Mouse (Mus musculus): Measurements from ENCODE around the gene Zfp346.
A peak's percentile ranks its signal among the peaks of the same experiment; 100 is the strongest.

Zfp346 gene

DNA sequence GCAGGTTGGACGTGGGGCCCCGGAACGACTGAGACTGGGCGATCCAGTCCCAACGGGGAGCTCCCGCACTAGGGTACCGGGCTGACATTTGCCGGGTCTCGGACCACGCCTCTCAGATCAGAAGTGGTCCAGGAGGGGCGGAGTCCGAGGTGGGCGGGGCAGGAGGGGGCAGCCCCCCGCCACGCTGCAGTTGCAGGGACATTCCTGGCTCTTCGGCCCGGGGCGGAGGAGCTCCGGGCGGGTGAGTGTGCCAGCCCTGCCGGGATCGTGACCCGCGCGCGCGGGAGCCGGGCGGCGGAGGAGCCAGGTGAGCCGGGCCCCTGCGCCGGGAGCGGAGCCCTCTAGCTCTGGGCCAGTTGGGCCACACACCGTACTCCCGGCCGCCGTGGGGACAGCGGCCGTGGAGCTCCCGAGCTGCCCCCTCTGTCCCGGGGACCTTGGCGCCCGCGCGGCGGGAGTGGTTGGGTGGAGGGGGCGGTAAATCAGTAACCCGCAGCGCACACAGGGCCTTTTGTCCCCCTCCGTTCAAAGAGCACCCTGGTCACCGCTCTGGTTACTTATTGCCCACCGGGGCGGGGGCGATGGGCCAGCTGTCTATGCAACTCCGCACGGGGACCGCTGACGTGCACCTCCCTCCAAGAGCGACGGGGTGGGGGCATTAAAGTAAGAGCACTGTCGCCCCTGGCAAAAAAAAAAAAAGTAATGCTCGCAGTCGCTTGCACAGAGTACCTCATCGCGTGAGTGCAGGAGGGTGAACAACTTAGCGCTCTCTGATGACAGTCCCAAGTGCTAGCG lies 47.7 kb downstream of the Zfp346 start, which contains the start of gene Fgfr4:
Gene Fgfr4 (plus strand): TSS at position 20 of the 795 bp plus-strand sequence.
- DNase-seq (ENCODE audit: low read depth, low spot score): no peak

DNA sequence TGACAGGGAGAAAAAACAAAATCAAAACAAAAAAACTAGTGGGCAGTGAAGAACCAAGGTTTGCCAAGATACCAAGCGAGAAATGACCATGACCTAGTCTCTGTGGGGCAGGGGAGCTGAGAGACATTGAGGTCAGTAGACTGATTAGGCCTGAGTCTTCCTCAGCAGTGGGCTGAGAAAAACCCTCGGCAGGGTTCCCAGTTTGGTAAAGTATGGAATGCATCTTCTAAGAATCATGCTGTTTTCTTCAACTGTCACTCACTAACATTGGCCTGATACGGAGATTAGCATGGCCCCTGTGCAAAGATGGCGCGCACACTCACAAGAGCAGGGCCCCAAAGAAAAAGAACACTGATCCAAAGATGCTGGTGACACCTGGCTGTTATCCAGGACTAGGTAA lies 48.8 kb downstream of the Zfp346 start:
- DNase-seq (ENCODE audit: low read depth, low spot score): no peak

DNA sequence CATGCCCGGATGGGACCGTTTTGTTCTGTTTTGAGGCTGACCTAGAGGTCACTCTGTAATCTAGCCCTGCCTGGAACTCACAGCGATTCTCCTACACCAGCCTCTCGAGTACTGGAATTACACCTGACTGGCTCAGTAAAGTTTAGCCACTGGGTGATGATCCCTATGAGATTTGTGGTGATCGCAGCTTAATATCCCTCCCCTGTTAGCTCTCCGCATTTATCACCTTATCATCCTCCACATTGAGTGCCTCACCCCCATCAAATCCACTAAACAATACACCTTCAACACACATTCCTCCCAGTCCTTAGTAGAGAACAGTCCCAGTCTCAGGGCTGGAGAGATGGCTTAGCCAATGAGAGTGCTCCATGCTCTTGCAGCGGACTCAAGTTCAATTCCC lies 57.3 kb downstream of the Zfp346 start:
- no peak for DNase-seq (ENCODE audit: low read depth, low spot score)

DNA sequence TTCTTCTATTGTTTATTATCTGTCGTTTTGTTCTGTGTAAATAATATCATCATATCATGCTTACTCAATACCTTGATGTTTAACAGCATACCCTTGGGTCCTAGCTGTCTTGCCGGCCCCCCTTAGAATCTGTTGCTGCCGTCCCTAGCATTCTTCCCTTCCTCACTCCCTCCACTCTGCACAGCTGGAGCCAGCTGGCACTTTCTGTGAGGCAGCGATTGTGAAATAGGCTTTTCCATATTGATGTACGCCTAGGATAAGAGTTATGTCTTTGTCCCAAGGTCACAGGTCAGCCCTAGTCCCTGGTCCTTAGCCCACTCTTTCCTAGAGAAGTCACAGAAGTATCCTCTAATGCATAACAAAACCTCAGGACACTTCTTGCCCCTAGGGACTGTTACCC lies 58.4 kb downstream of the Zfp346 start:
- no peak for DNase-seq (ENCODE audit: low read depth, low spot score)

DNA sequence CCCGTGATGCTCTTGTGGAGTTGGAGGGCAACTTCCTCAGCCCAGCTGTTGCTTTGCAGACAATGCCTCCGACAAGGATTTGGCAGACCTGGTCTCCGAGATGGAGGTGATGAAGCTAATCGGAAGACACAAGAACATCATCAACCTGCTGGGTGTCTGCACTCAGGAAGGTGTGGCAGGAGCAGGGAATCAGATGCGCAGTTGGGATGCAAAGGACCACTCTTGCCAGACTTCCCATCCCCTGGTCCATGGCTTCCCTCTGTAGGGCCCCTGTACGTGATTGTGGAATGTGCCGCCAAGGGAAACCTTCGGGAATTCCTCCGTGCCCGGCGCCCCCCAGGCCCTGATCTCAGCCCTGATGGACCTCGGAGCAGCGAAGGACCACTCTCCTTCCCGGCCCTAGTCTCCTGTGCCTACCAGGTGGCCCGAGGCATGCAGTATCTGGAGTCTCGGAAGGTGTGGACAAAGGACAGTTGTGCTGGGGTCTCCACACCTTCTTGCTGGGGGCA lies 60.8 kb downstream of the Zfp346 start:
- no peak for DNase-seq (ENCODE audit: low read depth, low spot score)

DNA sequence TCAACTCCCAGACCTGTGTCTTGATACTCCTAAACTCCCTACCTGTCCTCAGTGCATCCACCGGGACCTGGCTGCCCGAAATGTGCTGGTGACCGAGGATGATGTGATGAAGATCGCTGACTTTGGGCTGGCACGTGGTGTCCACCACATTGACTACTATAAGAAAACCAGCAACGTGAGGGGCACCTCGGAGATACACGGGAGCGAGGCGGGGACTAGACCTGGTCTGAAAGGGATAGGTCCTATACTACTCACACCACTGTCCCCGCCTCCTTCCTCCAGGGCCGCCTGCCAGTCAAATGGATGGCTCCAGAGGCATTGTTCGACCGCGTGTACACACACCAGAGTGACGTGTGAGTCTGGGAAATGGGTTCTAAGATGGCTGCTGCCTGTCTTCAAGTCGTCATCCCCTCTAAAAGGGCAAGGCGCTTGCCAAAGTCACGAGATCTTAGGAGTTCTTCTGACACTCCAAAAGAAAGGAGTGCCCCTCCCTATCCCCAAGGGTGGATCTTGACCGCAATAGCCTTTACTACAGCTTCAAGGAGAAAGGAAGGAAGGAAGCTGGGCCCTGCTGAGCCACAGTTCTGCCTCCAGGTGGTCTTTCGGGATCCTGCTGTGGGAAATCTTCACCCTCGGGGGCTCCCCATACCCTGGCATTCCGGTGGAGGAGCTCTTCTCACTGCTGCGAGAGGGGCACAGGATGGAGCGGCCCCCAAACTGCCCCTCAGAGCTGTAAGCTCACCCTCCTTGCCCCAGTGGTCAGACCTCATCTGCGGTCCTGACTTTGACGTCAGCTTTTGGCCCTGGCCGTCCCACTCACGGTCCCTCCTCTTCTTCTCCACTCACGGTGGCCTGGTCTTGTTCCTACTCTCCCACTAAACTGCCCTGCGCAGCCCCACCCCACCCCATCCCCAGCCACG lies 62.0 kb downstream of the Zfp346 start:
- no peak for DNase-seq (ENCODE audit: low read depth, low spot score)

DNA sequence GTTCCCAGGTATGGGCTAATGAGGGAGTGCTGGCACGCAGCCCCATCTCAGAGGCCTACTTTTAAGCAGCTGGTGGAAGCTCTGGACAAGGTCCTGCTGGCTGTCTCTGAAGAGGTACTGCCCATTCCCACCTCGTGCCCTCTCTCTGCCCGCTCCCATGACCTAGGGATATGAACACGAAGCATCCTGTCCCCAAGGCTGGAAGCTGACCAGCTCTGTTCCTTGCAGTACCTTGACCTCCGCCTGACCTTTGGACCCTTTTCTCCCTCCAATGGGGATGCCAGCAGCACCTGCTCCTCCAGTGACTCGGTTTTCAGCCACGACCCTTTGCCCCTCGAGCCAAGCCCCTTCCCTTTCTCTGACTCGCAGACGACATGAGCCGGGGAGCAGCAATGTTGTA lies 62.7 kb downstream of the Zfp346 start:
- DNase-seq (ENCODE audit: low read depth, low spot score): no peak

DNA sequence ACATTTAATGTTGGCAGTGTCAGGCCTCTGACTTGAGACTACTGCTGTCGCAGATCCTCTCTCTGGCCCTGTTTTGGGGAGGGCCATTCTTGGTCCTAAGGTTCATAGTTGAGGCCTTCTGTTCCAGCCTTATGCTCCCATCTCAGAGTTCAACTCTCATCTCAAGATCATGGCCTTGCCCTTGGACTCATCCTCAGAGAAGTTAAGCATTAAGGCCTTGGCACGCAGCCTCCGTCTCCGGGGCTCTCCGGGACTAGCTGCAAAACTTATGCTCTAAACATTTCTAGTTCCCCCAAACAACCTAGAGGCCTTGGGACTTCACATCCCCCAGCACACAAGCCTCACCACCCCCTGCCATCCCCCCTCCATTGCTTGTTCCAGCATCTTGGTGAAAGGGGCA lies 63.1 kb downstream of the Zfp346 start:
- no peak for DNase-seq (ENCODE audit: low read depth, low spot score)

DNA sequence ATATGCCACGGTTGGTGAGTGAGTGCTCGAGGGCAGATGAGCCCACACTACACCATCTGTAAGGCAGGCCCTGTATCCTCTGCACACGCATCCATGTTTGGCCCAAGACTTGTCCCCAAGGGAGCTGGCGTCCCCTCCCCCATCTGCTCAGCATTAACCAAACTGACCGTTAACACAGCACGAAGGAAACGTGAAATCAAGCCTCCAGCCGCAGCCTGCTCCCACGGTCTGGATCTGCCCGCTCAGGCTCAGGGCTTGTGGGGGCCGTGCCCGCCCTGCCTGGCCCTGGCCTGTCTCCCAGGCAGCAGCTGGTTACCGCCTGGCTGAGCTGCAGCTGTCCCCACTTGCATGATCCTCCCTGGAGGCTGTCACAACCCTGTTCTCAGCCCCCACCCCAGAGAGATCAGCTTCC lies 63.9 kb downstream of the Zfp346 start:
- DNase-seq (ENCODE audit: low read depth, low spot score): peak; percentile 61

DNA sequence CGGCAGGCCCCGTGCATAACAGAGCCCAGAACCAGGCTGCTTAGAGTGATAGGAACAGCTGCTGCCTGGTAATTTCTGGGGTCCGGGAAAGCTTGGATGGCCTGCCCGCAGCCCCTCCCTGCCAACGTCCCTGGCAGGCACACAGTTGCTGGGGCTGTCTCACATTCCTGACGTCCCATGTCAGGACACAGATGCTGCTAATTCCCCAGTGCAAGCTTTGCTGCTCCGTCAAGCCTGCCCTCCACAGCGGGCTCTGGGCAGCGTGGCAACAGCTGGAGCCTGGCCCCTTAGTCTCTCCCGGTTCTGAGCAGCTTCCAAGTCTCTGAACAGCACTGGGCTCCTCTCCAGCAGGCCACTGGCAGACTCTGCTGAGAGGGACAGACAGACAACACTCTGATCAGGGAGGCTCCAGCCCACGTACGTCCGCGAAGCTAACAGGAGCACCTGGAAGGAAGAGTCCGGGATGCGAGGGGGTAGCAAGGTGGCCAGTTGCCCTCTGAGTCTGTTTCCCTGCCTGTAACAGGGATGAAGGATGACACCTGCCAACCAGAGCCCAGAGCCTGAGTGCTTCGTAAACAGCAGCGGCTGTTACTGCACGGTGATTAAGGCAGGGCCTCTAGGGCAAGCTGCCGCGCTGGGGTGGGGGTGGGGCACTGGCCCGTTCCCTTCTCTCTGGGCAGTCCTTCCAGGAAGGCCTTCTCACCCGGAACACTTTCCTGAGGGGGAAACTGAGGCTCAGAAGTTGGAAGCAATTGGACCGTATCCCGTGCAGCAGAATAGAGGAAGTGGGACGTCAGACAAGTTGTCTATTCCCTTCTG lies 66.6 kb downstream of the Zfp346 start:
- DNase-seq (ENCODE audit: low read depth, low spot score): no peak

DNA sequence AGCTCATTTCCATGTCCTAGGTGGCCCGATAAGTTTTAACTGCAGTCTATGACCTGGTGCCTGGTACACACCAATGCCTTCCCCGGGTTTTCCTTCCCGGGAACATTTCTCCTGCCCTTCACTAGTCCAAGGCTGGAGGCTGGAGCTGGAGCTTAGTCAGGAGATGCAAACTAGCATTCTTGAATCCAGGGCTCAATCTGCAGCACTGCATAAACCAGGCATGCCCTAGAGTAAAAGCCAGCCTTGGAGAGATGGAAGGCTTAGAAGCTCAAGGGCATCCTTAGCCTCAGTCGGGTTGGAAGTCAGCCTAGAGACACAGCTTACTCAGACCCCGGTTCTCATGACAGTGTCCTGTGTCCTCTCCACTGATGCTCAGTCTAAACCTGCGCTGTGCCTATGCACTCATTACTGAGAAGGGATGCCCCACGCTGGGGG lies 67.2 kb downstream of the Zfp346 start:
- no peak for DNase-seq (ENCODE audit: low read depth, low spot score)

DNA sequence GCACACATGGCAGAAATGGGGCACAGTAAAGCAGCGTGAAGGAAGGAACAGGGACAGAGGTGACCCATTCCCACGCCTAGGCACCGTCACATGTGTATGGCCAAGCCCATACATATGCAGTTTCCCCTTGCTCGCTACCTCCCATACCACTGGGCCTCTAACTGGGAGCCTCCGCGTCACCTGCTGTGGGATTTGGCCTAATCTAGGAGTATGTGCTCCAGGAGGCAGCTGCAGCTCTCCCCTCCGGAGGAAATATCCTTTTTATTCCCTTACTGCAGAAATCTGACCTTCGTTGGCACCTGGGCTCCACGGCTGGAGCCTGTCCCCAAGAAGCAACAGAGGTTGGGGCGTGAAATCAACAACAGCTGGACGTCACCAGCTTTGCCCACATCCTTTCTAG lies 69.2 kb downstream of the Zfp346 start:
- DNase-seq (ENCODE audit: low read depth, low spot score): no peak

DNA sequence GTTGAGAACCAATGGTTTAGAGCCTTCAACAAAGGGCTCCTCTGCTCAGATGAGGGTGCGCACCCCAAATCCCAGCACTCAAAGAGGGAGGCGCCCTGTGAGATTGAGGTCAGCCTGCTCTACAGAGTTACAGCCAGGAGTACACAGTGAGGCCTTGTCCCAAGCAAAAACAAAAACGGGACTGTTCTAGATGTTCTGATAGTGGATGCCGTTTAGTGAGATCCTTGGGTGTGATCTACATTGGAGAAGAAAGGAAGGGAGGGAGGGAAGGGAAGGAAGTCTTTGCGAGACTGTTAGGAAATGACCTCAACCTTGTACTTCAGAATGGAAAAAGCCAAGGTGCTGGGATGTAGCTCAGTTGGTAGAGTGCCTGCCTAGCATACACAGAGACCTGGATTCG lies 71.2 kb downstream of the Zfp346 start:
- no peak for DNase-seq (ENCODE audit: low read depth, low spot score)

DNA sequence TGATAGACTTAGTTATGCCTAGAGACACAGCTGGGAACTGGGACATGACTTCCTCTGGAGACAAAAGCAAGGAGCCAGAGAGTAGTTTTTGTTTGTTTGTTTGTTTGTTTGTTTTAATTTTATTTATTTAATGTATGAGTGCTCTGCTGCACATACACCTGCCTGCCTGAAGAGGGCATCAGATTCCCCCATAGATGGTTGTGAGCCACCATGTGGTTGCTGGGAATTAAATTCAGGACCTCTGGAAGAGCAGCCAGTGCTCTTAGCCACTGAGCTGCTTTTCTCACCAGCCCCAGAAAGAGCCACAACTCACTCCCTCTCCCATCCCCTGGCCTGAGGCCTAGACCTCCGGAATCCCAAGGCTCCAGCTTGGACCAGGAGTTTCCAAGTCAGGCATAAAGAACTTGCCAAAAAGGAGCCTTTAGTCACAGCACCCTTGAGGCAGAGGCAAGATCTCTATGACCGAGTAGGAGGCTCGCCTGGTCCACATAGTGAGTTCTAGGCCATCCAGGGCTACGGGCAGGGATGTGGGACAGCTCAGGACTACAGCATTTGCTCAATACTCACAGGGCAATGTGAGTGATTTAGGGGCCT lies 72.9 kb downstream of the Zfp346 start:
- DNase-seq (ENCODE audit: low read depth, low spot score): no peak

DNA sequence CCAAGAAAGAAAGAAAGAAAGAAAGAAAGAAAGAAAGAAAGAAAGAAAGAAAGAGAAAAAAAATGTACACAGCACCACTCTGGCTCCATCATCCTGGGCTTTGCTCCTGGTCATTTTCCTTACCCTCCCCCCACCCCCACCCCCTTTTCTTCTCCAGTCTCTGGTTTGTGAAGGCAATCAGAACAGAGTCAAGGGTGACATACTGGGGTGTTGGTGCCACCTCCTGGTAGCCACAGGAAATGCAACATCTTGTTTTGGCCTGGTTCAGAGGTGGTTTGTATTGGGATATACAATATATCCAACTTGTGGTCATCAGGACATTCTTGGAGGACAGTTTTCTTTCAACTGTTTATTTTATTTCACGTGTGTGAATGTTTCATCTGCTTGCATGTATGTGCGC lies 73.4 kb downstream of the Zfp346 start:
- DNase-seq (ENCODE audit: low read depth, low spot score): peak; percentile 76

DNA sequence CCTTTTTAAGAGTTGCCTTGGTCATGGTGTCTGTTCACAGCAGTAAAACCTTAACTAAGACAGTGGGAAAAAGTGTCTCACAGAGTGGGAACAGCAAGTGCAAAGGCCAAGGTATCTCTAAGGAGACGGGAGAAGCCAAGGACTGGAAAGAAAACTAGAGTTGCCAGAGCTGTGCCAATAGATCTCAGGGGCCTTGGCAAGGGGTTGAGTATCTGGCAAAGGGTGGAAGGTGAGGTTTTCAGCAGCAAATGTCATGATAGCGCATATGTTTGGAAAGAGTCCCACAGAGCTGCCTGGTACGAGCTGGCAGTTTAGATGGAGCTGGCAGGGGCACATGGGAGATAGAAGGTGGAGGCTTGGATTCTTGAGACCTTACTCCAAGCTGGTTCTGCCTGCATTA lies 74.5 kb downstream of the Zfp346 start:
- DNase-seq (ENCODE audit: low read depth, low spot score): no peak

DNA sequence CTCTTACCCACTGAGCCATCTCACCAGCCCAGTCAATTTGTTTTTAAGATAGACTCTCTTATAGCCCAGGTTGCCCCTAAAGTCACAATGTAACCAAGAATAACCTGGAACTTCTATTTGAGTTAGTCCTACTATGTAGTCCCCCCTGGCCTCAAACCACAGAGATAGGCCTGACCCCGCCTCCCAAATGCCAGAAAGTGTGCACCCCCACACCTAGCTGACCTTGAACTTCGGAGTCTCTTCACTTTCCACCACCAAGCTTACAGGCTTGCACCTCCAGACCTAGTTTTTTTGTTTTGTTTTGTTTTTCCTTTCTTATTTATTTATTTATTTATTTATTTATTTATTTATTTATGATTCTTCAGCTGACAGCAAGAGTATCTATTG lies 76.7 kb downstream of the Zfp346 start:
- no peak for DNase-seq (ENCODE audit: low read depth, low spot score)

DNA sequence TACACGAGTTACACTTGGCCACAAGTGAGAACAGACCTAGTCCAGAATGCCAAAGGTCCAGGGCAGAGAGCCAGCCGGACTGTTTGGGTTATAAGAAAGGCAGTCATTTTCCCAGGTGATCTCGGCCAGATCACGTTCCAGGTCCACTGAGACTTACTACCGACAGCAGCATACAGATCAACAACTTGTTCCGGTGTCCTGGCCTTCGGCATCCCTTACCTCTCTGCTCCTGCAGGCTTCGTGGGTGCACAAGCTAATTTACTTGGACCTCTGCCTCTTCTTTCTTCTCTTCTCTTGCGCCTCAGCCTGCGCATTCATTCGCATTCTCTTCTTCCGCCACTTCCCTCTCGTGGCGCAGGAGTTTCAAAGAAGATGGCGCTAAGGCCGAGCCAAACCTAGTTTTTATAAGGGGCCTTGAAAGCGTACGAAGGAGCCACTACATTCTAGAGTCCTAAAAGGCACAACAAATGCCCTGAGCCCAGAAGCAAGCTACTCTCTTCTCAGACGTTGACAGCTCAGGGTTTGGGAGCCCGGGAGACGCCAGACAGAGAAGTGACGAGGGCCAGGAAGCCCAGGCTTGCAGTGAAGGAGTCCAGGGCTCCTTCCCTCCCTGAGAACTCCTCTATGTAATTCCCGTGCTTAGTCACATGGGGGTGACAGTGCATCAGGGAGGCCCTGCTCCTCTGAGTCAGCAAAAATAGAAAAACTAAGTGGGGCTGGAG lies 77.2 kb downstream of the Zfp346 start:
- peak; percentile 59 for DNase-seq (ENCODE audit: low read depth, low spot score)

DNA sequence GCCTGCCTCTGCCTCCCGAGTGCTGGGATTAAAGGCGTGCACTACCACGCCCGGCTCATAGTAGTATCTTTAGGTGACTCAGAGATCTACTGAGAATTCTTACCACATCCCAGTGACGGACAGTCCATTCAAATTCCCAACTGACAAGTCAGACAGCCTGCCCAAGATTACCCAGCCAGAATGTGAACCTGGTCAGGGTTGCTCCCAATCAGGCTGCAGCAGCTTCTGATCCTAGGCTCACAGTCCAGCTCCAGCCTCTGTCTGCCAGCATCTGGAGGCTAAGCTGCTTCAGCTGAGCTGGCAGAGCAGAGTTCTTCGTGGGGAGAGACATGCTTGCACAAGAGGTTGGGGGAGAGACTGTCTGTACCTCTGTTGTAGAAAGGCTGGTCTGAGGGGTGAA lies 78.3 kb downstream of the Zfp346 start:
- DNase-seq (ENCODE audit: low read depth, low spot score): no peak
